Mouse (Mus musculus): ENCODE results near the gene Coq10b. TPM values are rescaled to one million over a fixed set of nuclear protein-coding genes. Genes with fewer than 3 reads are reported as not detected.

Gene Coq10b
- 26.5 and 28.8 TPM in 2 replicates for polyA plus RNA-seq (2015; fragmentation: Nextera tagmentation; extraction: Ambion mirVana)

GRCm38 (mm10) chr1:55052355-55052953 is at the start of gene Coq10b:
TSS of gene Coq10b (plus strand) at chr1:55052770.

GRCm38 (mm10) chr1:55027253-55027801 is 25.2 kb upstream of the Coq10b start, which contains the start of gene Sf3b1:
TSS of gene Sf3b1 (minus strand) at chr1:55027481.

GRCm38 (mm10) chr1:55087932-55088610 is 35.5 kb downstream of the Coq10b start, which contains the start of the genes Hspe1 and Hspd1:
TSS of gene Hspe1 (plus strand) at chr1:55088132.
TSS of gene Hspd1 (minus strand) at chr1:55088243.

Other genes starting within 250 kb of the Coq10b start
- 12.6 and 13.2 TPM in 2 replicates for gene Ankrd44, start 126.4 kb upstream of the Coq10b start, polyA plus RNA-seq (2015; fragmentation: Nextera tagmentation; extraction: Ambion mirVana)
- gene Sf3b1, start 25.3 kb upstream of the Coq10b start, polyA plus RNA-seq (2015; fragmentation: Nextera tagmentation; extraction: Ambion mirVana) = 199 and 212 TPM in 2 replicates
- gene Hspe1, start 35.4 kb downstream of the Coq10b start, polyA plus RNA-seq (2015; fragmentation: Nextera tagmentation; extraction: Ambion mirVana) = 274 and 307 TPM in 2 replicates
- gene Hspd1, start 35.5 kb downstream of the Coq10b start, polyA plus RNA-seq (2015; fragmentation: Nextera tagmentation; extraction: Ambion mirVana) = 241 and 244 TPM in 2 replicates
- 133 and 137 TPM in 2 replicates for gene Mob4, start 78.5 kb downstream of the Coq10b start, polyA plus RNA-seq (2015; fragmentation: Nextera tagmentation; extraction: Ambion mirVana)
- gene Rftn2, start 174.0 kb downstream of the Coq10b start, polyA plus RNA-seq (2015; fragmentation: Nextera tagmentation; extraction: Ambion mirVana) = 13.0 and 13.5 TPM in 2 replicates
- 2.1 and 2.4 TPM in 2 replicates for gene Mars2, start 184.4 kb downstream of the Coq10b start, polyA plus RNA-seq (2015; fragmentation: Nextera tagmentation; extraction: Ambion mirVana)